Mouse (Mus musculus) thymus, postnatal 36 days (tissue): ENCODE measurements around the gene Rars.

Experiments
- DNase-seq, 2 experiments: peaks; one replicate each; pipeline ENCODE4 v3.0.0; 2022; ENCODE audit warnings: mixed read lengths in 2 of 2

Gene Rars

DNA sequence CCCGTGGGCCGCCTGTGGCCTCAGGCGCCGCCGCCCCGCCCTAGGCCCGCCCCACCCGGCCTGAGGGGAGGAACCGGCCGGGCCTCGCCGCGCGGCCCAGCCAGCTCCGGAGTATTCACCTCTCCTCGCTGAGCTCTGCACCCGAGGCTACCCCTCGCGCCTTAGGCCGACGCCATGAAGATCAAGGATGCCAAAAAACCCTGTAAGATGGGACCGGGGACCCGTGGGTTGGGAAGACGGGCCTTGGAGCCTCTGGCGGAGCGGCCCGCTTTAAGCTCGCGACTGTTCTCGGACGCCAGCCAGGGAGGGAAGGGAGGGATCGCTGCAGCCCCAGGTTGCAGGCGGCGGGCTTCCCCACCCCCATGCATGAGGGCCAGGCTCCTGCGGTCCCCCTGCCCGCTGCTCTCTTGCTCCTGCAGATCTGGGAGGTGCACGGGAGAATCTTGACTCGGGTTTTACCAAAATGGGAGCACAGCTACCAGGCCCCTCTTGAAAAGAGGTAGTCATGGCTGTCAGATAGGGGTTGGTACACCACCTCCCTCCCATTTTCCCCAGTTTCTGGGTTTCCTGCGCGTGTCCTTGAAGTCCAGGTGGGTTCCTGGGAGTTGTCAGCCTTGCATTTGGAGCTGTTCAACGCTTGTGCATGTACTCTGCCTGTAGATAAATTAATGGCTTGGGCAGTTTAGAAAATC is 64.4 kb downstream of the Rars start:
- DNase-seq = peak in 1 of 2 experiments; percentile 74

DNA sequence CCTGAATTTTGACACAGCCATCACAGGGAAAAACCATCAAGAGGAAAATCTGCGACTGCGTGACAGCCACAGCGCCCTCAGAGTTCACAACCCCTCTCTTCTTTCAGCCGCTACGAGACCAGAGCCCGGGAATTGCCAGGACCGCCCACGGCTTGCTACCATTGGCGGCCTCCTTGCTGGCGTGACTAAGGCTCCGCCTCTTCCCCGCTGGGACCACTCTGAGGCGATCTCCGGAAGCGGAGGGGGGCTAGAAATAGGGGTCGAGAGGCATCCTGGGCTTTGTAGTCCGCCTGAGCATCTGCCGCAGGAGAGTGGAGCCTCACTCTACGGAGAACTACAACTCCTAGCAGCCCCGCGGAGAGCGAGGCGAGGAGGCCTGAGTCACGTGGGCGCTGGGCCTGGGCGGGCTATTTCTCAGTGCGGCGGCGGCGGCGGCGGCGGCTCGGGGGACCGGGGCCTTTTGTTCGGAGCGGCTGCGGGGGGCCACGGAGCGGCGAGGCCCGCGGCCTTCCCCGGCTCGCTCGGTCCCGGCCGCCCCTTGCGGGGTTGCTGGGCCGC is 65.0 kb downstream of the Rars start, which contains the start of gene Pank3:
Pank3 (plus strand) TSS at position 297 of the 558 bp plus-strand sequence.
- peak; percentile 93 to 98 for DNase-seq

DNA sequence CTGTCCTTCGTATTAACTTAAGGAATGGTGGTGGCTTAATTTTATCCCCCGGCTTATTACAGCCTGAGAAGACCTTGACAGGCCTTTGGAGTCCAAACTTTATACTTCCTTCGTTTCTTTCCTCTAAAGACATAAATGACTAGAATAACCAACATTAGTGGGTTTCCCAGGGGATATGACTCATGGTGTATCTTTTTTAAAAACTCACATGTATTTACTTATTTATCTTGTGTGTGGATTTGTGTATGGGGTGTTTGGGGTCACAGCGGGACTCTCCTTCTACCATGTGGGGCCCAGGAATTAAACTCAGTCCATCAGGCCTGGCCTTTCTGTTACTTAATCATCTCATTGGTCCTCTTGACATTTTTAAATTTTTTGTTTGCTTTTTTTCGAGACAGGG is 67.5 kb downstream of the Rars start:
- no peak for DNase-seq

DNA sequence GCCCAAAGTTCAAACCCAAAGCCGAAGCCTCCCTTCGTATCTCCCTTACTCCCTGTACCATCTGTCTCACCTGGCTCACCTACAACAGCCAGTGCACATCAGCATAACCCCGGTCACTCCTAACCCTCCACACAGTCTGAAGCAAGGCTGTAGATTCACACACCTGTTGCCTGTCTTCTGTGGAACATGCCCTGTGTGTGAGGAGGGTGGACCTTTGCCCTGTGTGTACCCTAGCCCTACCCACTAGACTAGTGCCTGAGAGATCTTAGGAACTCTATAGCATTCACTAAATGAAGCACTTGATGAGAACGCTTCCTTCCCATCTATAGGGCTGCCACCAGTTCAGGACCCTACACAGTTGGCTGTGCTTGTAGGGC is 73.7 kb downstream of the Rars start:
- DNase-seq = no peak

DNA sequence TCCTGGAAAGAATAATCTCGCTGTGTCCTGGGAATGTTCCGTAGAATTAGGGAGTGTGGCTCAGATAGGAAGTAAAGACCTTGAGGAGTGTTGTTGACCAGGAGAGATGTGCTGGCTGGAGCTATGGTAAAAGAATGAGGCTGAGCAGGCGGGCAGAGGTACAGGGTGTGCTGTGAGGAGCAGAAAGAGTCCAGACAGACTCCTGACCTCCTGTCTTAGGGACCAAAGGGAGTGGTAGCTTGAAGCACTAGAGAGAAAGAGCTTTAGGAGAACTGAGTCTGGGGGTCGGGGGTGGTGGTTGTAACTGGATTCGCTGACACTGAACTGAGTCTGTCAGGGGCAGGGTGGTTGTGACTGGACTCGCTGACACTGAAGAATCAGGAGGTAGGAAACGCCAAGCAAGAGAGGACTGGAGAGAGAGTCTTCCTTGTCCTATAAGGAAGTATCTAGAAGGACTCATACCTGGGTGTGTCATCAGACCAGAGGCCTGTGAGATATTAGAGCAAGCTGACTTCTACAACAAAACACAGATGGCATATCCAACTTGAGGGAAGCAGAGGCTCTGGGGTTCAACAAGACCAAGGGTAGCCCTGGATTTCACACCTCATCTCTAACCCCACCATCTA is 74.2 kb downstream of the Rars start:
- no peak for DNase-seq
